Mouse (Mus musculus) liver (tissue): ENCODE data around the gene D1Ertd622e.

Experiments used
- DNase-seq: peaks from one replicate; pipeline ENCODE4 v3.0.0-alpha.2; 2020; ENCODE audit warnings: mixed read lengths

The D1Ertd622e gene

GRCm38 (mm10) chr1:97661406-97662241 is at the start of gene D1Ertd622e:
TSS of gene D1Ertd622e (minus strand) at chr1:97662074.
- peak; percentile 90 for DNase-seq

- no peak for DNase-seq
Observed at GRCm38 (mm10) chr1:97710520-97710919, 48.6 kb upstream of the D1Ertd622e start.

GRCm38 (mm10) chr1:97705389-97705788 is 43.5 kb upstream of the D1Ertd622e start:
- no peak for DNase-seq

GRCm38 (mm10) chr1:97704646-97705045 is 42.8 kb upstream of the D1Ertd622e start:
- DNase-seq: no peak

- no peak for DNase-seq
Observed at GRCm38 (mm10) chr1:97698956-97699570, 37.2 kb upstream of the D1Ertd622e start.

GRCm38 (mm10) chr1:97697273-97697672 is 35.4 kb upstream of the D1Ertd622e start:
- no peak for DNase-seq

- DNase-seq: no peak
Observed at GRCm38 (mm10) chr1:97693825-97694224, 32.0 kb upstream of the D1Ertd622e start.

GRCm38 (mm10) chr1:97688756-97689155 is 26.9 kb upstream of the D1Ertd622e start:
- DNase-seq: peak; percentile 59

- DNase-seq: no peak
Observed at GRCm38 (mm10) chr1:97676526-97677177, 14.8 kb upstream of the D1Ertd622e start.

GRCm38 (mm10) chr1:97676115-97676514 is 14.2 kb upstream of the D1Ertd622e start:
- DNase-seq: no peak

GRCm38 (mm10) chr1:97672849-97673248 is 11.0 kb upstream of the D1Ertd622e start:
- DNase-seq: peak; percentile 21

GRCm38 (mm10) chr1:97667288-97667687 is 5.4 kb upstream of the D1Ertd622e start:
- no peak for DNase-seq

GRCm38 (mm10) chr1:97662324-97662723 is 450 bp upstream of the D1Ertd622e start:
- no peak for DNase-seq

- peak; percentile 95 for DNase-seq
Observed at GRCm38 (mm10) chr1:97660687-97661405, 1.0 kb downstream of the D1Ertd622e start.

- DNase-seq: no peak
Observed at GRCm38 (mm10) chr1:97659405-97659804, 2.5 kb downstream of the D1Ertd622e start.

GRCm38 (mm10) chr1:97657786-97658185 is 4.1 kb downstream of the D1Ertd622e start:
- DNase-seq: no peak

GRCm38 (mm10) chr1:97657201-97657600 is 4.7 kb downstream of the D1Ertd622e start:
- no peak for DNase-seq

GRCm38 (mm10) chr1:97654397-97654975 is 7.4 kb downstream of the D1Ertd622e start:
- DNase-seq: no peak

GRCm38 (mm10) chr1:97650553-97651123 is 11.2 kb downstream of the D1Ertd622e start:
- no peak for DNase-seq

- peak; percentile 26 for DNase-seq
Observed at GRCm38 (mm10) chr1:97650072-97650471, 11.8 kb downstream of the D1Ertd622e start.

GRCm38 (mm10) chr1:97647037-97647436 is 14.8 kb downstream of the D1Ertd622e start:
- DNase-seq: peak; percentile 46

GRCm38 (mm10) chr1:97634104-97634503 is 27.8 kb downstream of the D1Ertd622e start:
- DNase-seq: no peak
